Mouse (Mus musculus) left cerebral cortex, adult 9 months (tissue): ENCODE results near the gene Acot6.
"Not testable (repeated sequence)": the region's sequence is repeated elsewhere in the genome, so short reads cannot be mapped to it uniquely, and the experiment has no call there.

Experiments
- DNase-seq, 2 experiments: peaks; one replicate each; pipeline ENCODE4 v3.0.0; 2022; ENCODE audit warnings: low spot score in 2 of 2

Acot6 gene

DNA sequence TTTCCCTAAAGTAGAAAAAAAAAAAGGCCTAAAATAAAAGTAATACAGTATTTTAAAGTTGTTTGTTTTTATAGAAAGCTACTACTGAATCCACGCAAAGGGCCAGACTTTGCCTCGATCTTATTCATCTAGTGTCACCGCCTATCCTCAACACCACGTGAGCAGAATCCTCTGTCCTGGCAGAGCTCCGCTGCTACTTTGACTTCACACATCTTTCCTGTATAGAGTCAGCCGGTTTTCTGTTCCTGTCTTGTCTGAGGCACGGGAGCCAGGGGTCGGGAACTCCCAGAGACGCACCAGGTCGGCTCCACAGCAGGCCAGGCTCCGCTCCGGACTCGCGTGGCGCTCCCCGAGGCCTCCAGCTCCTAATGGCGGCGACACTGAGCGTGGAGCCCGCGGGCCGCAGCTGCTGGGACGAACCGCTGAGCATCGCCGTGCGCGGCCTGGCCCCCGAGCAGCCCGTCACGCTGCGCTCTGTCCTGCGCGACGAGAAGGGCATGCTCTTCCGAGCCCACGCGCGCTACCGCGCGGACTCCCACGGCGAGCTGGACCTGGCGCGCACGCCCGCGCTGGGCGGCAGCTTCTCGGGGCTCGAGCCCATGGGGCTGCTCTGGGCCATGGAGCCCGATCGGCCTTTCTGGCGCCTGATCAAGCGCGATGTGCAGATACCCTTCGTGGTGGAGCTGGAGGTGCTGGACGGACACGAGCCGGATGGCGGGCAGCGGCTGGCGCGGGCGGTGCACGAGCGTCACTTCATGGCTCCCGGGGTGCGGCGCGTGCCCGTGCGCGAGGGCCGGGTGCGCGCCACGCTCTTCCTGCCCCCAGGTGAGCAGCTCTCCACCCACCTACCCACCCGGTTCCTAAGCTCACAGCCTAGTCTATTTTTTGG is at the start of gene Acot6:
TSS of gene Acot6 (plus strand) at position 51 of the 889 bp plus-strand sequence.
- peak in 1 of 2 experiments; percentile 42 for DNase-seq

DNA sequence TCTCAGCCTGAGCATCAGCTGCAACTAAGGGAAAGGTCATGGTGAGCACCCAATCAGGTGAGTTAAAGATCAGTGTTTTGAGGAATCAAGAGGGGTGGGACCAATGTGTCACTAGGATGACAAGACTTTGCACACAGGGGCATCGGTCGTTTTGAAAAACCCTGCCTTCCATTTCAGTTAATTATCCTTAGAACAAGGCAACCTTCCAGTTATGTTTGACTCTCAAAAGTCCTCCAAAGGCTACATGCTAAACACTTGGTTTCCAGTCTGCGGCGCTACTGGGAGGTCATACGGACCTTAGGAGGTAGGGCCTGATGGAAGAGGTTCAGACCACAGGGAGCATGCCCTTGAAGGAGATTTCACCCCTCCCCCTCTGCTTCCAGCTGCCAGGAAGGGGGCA is 49.7 kb upstream of the Acot6 start:
- not testable (repeated sequence) for DNase-seq

DNA sequence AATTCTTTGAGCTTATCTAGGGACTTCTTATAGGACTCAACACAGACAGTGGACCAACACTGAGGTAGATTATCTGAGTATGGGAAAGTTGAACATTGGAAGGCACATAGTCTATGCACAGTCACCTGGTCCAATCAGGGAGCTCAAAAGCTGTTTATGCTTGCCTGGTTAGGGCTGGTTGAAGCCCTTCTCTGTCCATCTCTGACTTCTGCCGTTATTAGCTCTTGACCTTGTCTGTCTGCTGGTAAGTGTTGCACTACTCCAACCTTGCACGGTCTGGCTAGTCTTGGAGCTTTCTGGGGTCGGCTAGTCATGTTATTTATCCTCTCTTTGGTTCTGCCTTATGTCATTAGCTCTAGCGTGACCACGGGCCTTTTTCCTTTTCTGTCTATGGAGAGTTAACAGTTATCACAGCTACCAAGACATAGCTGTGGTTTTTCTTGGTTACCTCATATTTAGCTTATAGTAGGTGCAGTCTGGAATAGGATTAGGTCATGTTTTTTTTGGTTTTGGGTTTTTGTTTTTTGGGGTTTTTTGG is 48.4 kb upstream of the Acot6 start, which contains the start of gene Acot3:
TSS of gene Acot3 (plus strand) at position 208 of the 538 bp plus-strand sequence.
- no peak for DNase-seq

DNA sequence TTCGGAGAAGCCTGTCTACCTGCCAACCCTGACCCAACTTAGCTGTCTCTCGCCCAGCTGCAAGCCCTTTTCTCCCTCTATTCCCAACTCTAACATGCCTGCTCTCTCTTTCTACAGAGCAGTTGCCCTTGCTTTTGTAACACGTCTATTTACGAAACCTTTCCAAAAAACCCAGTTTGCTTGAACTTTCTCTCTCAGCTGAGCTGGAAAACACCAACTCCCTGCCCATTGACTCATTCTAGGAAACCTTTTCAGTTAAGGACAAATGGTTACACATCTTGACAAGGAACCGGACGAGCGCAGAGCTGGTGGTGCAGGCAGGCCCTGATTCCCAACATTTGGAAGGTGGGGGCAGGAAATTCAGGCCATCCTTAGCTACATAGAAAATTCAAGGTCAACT is 47.8 kb upstream of the Acot6 start:
- DNase-seq = no peak

DNA sequence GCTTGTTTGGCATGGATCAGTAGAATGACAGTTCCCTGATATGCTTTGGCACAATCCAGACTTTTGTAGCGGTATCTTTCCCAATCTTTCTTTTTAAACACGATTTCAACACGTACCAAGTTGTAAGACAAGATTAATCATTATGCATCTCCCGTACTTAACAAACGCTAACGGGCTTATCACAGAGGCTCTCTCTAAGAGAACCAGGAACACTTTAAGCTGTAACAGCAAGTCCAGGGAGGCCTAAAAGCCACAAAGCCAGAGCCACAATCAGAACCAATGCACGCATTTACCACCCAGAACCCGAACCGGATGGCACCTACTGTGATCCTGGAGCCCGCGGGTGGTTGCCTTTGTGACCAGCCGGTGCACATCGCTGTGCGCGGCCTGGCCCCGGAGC is 47.3 kb upstream of the Acot6 start:
- DNase-seq = no peak

DNA sequence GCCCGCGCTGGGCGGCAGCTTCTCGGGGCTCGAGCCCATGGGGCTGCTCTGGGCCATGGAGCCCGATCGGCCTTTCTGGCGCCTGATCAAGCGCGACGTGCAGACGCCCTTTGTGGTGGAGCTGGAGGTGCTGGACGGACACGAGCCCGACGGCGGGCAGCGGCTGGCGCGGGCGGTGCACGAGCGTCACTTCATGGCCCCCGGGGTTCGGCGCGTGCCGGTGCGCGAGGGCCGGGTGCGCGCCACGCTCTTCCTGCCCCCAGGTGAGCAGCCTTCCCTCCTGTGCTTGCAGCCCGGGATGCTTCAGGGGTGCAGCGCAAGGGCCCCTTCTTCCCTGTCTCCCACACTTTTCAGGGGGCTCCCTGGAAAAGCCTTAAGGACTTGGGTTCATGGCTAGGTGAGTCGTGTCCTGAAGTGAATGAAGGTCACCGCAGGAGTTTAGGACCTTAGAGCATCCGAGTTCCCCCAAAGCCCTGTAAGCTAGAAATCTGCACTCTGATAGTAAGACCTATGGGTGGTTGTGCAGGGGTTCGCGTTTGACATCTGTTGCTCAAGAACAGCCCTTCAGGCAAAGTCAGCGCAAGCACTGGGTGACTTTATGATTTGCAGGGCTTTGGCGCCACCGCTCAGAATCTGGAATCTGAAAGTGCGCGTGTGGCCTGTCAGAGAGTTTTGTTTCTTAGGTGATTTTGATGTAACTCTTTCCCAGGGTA is 46.6 kb upstream of the Acot6 start:
- no peak for DNase-seq

DNA sequence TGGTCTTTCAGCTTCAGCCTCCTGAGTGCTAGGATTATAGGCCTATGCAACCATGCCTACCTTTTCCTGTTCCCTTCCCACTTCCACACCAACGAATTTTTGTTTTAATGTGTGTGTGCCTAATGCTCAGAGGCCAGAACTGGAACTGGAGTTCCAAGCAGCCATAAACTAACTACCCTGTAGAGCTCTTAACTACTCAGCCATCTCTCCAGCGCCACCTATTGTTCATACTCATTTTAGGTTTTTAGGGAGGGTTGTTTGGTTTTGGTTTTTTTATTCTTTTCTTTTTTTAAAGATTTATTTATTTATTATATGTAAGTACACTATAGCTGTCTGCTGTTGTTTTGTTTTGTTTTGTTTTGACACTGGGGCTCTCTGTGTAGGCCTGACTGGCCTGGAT is 39.5 kb upstream of the Acot6 start:
- no peak for DNase-seq

DNA sequence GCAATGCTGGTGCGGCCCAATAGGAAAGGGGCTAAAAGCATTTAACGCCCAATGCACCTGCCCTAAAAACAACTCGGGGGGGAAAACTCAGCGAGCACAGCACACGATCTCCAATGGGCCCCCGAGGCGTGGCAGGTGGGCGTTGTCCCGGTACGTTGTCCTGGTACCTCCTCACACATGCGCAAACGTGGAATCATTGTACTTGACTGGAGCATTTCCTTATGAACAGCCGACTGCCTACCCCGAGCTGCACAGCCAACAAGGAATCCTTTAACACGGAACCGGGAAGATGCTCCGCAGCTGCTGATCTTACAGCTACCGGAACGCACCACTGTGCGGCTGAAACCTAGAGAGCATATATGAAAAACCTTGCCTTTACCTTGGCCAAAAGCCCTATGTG is 38.1 kb upstream of the Acot6 start:
- DNase-seq = no peak

DNA sequence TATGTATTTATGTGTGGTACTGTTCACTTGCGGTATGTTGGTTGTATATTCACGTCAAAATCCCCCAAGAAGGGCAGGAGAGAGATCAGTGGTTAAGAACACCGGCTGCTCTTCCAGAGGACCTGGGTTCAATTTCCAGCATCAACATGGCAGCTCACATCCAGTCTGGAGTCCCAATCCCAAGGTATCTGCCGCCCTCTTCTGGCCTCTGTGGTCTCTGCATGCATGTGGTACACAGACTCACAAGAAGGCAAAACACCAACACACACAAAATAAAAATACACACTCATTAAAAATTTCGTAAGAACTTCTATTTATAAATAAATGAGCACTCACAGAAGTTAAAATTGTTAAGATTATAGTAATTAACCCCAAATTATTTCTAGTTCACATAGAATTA is 37.2 kb upstream of the Acot6 start:
- DNase-seq = no peak

DNA sequence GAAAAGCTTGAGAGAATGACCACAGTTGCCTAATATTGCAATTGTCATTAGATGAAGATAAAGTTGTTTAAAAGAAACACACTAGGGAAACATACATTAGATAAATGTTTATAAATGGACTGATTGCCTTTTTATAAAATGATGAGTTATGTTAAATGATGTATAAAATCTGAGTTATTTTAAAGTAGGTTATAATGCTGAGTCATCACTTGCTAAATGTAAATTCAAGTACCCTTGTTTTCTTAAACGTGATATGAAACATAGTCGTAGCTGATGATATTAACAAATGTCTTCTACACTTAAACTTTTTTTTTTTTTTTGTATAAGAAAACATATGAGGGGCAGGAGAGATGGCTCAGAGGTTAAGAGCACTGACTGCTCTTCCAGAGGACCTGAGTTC is 36.6 kb upstream of the Acot6 start:
- DNase-seq = no peak

DNA sequence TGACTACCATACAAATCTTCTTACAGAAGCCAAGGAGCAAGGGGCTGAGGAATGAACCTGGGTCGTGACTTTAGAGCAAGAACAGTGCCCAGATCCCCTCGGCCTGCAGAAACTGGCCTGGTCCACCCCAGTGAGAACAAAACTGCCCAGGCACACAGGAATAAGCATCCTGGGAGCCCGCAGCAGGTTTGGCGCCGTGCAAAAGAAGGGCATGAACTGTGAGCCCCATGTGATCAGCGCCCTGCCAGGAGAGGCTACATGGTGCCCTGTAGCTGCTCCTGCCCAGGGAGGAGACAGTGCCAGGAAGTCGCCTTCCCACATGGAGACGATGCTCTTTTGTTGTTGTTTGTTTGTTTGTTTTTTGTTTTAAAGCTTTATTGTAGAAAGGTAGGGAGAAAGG is 35.8 kb upstream of the Acot6 start:
- DNase-seq = no peak

DNA sequence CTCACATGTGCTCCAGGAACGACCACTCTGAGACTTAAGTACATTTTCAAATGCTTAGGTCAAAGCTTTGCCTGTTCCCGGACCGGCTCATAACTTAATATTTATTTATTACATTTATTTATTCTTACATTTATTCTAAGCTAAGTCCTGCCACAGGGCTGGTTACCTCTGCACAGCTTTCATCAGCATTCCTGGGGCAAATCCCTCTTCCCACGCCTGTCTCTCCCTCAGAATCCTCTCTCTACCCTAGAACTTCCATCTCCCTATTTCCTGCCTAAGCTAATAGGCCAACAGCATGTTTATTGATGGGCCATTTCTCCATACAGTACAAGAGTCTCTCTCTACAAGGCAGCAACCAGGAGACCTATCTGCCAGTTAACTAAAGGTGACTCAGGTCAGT is 32.7 kb upstream of the Acot6 start:
- DNase-seq = no peak

DNA sequence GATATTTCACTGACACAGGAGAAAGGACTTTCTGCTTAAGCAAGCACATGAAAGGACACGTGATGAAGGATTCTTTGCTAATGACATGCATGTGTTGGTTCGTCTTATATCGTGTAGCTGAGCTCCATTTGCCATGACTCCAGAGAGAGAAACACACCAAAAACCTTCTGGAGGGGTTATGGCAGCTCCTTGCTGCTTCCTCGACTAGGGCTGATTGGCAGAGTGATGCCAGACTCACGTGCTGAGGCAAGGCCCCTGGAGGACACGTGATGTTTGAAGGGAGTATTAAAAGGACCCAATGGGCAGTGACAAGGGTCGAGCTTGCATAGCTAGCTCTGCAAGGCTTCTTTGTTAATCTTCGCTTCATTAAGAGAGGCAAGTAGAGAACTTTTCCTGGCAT is 32.2 kb upstream of the Acot6 start:
- DNase-seq = no peak

DNA sequence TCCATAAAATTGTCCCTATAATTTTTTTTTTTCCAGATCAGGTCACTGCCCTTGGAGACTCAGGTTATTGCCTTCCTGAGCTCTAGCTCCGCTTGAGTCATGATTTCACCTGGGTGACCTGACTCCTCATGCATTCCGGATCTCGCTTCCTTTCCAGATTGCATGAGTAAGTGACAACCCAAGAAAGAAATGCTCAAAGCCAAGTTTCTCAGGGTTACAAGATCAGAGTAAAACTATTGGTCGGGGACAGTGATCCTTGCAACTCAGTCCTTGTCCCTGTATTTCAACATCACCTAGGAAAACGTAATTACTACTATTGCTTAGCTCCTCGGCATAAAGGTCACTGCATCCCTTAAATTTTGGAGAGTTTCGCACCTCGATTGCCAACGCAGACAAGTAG is 31.5 kb upstream of the Acot6 start, which contains the start of gene Acot5:
TSS of gene Acot5 (plus strand) at position 340 of the 400 bp plus-strand sequence.
- no peak for DNase-seq

DNA sequence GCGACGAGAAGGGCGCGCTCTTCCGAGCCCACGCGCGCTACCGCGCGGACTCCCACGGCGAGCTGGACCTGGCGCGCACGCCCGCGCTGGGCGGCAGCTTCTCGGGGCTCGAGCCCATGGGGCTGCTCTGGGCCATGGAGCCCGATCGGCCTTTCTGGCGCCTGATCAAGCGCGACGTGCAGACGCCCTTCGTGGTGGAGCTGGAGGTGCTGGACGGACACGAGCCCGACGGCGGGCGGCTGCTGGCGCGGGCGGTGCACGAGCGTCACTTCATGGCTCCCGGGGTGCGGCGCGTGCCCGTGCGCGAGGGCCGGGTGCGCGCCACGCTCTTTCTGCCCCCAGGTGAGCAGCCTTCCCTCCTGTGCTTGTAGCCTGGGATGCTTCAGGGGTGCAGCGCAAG is 30.9 kb upstream of the Acot6 start:
- DNase-seq = peak in 1 of 2 experiments; percentile 36

DNA sequence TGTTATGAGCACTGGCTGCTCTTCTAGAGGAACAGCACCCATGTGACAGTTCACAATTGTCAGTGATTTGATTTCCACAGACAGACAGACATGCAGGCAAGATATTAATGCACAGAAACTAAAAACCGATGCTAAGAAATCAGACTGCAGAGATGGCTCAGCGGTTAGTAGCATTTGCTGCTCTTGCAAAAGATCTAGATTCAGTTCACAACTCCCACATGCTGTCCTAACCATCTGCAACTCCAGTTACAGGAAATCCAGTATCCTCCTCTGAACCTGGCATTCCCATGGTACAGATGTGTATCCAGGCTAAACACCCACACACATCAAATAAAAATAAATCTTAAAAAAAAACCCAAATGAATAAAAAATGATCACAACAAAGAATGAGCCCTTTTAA is 28.8 kb upstream of the Acot6 start:
- DNase-seq = peak; percentile 47 to 65

DNA sequence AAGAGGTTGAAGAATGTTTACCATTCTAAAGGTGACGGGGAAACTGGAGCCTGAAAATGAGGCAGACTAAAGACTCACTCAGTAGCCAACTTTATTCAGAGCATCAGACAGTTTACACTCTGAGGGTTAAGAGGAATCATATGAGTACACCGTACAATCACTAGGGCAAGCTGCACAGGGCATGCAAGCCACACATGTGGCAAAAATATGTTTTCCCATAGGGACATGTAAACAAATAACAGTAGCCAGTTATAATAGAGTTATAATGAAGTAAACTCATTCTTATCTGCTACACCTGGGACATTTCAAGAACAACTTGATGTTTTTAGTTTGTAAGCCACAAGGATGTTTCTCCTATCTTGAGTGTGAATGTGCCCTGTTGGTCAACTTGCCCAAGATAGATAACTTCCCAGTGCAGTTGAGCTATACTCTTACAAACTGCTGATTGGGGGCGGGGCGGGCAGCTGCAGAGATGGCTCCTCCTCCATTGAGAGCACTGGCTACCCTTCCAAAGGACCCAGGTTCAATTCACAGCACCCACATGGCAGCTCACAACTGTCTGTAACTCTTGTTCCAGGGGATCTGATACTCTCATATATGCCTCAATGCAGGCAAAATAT is 23.0 kb upstream of the Acot6 start:
- DNase-seq = no peak

DNA sequence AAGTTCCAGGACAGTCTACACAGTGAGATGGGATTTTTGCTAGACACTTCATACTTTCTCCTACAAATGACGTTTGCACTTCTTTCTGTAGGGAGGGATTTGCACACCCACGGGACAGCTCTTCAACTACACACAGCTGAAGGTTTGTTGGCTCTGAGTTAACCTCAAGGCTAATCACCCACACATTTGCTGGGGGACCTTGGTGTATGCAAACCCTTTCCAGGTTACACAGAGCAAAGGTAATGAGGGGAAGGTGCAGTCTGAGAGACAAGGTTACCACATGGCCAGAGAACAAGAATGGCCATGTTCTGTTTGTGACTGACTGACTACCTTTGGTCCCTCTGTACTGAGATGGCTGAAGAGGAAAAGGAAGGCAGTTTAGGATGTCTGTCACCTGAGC is 16.6 kb upstream of the Acot6 start:
- no peak for DNase-seq

DNA sequence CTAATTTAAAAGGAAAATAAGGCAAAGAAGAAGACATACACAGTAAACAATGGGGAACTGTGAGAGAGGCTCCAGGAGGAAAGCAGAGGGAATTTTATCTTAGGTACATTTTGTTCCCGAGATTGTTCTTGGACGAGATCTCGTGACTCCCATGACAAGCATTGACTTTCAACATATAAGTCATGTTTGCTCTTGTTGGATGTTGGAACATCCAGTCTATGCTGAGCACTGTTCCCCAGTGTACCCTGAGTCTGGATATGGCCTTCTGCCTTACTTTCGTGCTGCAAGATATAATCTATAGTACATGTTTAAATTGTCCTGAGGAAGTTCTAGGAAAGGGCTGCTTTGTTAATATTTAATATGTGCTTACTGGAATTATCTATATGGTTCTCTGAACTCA is 15.9 kb upstream of the Acot6 start:
- no peak for DNase-seq

DNA sequence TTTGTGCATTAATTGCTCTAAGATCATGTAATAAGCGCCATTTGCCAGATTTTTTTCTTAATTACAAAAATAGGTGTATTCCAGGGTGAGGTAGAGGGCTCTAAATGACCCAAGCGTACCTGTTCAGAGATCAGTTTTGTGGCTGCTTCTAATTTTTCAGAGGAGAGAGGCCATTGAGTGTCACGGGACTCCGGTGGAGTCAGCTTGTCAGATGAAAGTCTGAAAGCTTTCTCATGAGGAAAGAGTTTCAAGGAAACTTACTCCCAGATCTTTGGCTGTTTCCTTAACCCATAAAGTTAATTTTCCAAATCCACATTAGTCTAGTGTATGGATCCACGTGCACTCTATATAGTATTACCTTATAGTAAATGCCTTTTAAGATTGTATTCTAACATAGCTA is 5.8 kb upstream of the Acot6 start:
- not testable (repeated sequence) for DNase-seq

DNA sequence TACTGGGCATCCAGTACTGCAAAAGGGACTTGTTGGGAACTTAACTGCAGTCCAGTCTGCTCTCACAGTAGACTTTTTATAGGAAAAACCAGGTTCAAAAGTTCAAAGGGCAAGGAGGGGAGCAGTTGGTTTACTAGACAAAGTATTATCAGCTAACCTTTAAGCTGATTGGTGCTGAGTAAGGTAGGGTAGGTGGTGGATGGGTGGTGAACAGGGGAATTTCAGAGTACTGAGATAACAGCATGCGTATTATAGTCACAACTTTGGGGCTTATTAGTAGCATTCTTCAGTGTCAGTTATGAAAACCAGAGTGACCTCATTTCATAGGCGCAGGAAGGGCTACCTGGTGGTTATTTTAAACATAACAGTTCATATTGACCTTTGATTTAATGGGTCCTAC is 849 bp upstream of the Acot6 start:
- no peak for DNase-seq

DNA sequence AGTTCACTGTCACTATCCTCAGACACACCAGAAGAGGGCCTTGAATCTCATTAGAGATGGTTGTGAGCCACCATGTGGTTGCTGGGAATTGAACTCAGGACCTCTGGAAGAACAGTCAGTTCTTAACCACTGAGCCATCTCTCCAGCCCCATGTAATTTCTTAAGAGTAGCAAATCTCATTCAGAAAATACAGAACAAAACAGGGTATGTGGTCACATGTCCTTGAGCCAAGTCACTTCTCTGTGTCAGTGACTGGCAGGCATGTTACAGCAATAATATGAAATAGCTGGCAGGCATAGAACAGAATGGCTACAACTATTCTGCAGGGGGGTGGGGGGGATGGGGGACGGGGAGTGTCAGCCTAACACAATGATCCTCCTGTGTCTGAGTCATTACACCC is 383 bp upstream of the Acot6 start:
- no peak for DNase-seq
